Comparison of ENCODE assay signal across 8 mouse cellular contexts in genomic region chr4:130048203-130048479, GRCm38 (mm10). TPM values are rescaled to one million over a fixed set of nuclear protein-coding genes. Genes with fewer than 3 reads are reported as not detected.
DNase-seq lines count a peak whose midpoint lies in the region; ATAC-seq lines count a peak whose summit lies in the region.

No protein-coding gene starts in this region.

- H3K27me3 ChIP-seq in heart, embryonic 15.5 days: peaks cover 6% of the 10 kb centered on the region
- H3K27me3 ChIP-seq in hindbrain, embryonic 13.5 days: 0 out of 2 replicates have a peak, but pooled peaks cover 2% of the 10 kb centered on the region
- H3K27me3 ChIP-seq in midbrain, embryonic 13.5 days: peaks cover 11% of the 10 kb centered on the region; the same call in 1 of the 2 replicates

- peaks cover 50% of the 10 kb centered on the region for H3K4me1 ChIP-seq in heart, embryonic 15.5 days (replicated peaks)
- H3K4me1 ChIP-seq in hindbrain, embryonic 13.5 days (replicated peaks): peaks cover 64% of the 10 kb centered on the region
- peaks cover 23% of the 10 kb centered on the region for H3K4me1 ChIP-seq in midbrain, embryonic 13.5 days (replicated peaks)

- H3K27ac ChIP-seq in heart, embryonic 15.5 days: peak overlapping the region; percentile 83
- H3K27ac ChIP-seq in hindbrain, embryonic 13.5 days: peak overlapping the region; percentile 58
- peak overlapping the region; percentile 39; the same call in 1 of the 2 replicates for H3K27ac ChIP-seq in midbrain, embryonic 13.5 days

- peak overlapping the region; percentile 87 for H3K4me2 ChIP-seq in heart, embryonic 15.5 days
- peak overlapping the region; percentile 61 for H3K4me2 ChIP-seq in hindbrain, embryonic 13.5 days
- peak overlapping the region; percentile 67 for H3K4me2 ChIP-seq in midbrain, embryonic 13.5 days (replicated peaks)

- H3K4me3 ChIP-seq in heart, embryonic 15.5 days: peak overlapping the region; percentile 55
- H3K4me3 ChIP-seq in hindbrain, embryonic 13.5 days: peak overlapping the region; percentile 38
- H3K4me3 ChIP-seq in midbrain, embryonic 13.5 days (replicated peaks): peak overlapping the region; percentile 34

- peak overlapping the region; percentile 62 for H3K9ac ChIP-seq in heart, embryonic 15.5 days
- H3K9ac ChIP-seq in hindbrain, embryonic 13.5 days: peak overlapping the region; percentile 66
- peak overlapping the region; percentile 59; the same call in 1 of the 2 replicates for H3K9ac ChIP-seq in midbrain, embryonic 13.5 days (replicated peaks)

- no peaks in the 10 kb centered on the region for H3K9me3 ChIP-seq in heart, embryonic 15.5 days (replicated peaks)
- H3K9me3 ChIP-seq in hindbrain, embryonic 13.5 days: no peaks in the 10 kb centered on the region
- H3K9me3 ChIP-seq in midbrain, embryonic 13.5 days: no peaks in the 10 kb centered on the region

- no peak for ATAC-seq in heart, embryonic 15.5 days (replicated peaks; ENCODE audit: insufficient number of reproducible peaks, insufficient read depth, low FRiP score, low read depth)
- ATAC-seq in hindbrain, embryonic 13.5 days (ENCODE audit: low FRiP score): 0 out of 2 replicates have a peak, but pooled peaks have one; percentile 11
- ATAC-seq in midbrain, embryonic 13.5 days: peak; percentile 34

- no peak for DNase-seq in heart, adult 11 months
- DNase-seq in R1 (ENCODE audit: low read depth, low spot score): peak; percentile 45
- DNase-seq in cerebellum, adult 18-20 months: no peak
- no peak for DNase-seq in right cerebral cortex, postnatal 36 days (ENCODE audit: low spot score in 2 of 2)
- no peak for DNase-seq in frontal cortex, postnatal 14 days (ENCODE audit: low spot score in 2 of 2)

- H3K36me3 ChIP-seq in heart, embryonic 15.5 days: no peaks in the 10 kb centered on the region
- no peaks in the 10 kb centered on the region for H3K36me3 ChIP-seq in hindbrain, embryonic 13.5 days
- H3K36me3 ChIP-seq in midbrain, embryonic 13.5 days: no peaks in the 10 kb centered on the region

- 38% methylated on average over 4 of the region's 4 CpGs for WGBS in heart, embryonic 15.5 days
- WGBS in hindbrain, embryonic 13.5 days: 38% methylated on average over 4 of the region's 4 CpGs
- 52% methylated on average over 4 of the region's 4 CpGs for WGBS in midbrain, embryonic 13.5 days

RNA-seq across cellular contexts. Expression of gene Col16a1, which starts 0.5 kb away (rescaled TPM):
- polyA plus RNA-seq in heart, embryonic 15.5 days (2015; fragmentation: Nextera tagmentation; extraction: Ambion mirVana): 36.5 and 55.2 TPM in 2 replicates
- 5.8 and 14.3 TPM in 2 replicates for polyA plus RNA-seq in hindbrain, embryonic 13.5 days (2015; fragmentation: Nextera tagmentation; extraction: Ambion mirVana)
- polyA plus RNA-seq in midbrain, embryonic 13.5 days (2015; fragmentation: Nextera tagmentation; extraction: Ambion mirVana): 2.9 and 3.4 TPM in 2 replicates

RNA-seq across cellular contexts. Expression of gene Pef1, which starts 54.2 kb away (rescaled TPM):
- 48.9 and 63.0 TPM in 2 replicates for polyA plus RNA-seq in heart, embryonic 15.5 days (2015; fragmentation: Nextera tagmentation; extraction: Ambion mirVana)
- polyA plus RNA-seq in hindbrain, embryonic 13.5 days (2015; fragmentation: Nextera tagmentation; extraction: Ambion mirVana): 65.1 and 65.7 TPM in 2 replicates
- polyA plus RNA-seq in midbrain, embryonic 13.5 days (2015; fragmentation: Nextera tagmentation; extraction: Ambion mirVana): 65.3 and 72.0 TPM in 2 replicates
